Mouse (Mus musculus) G1E-ER4 (cell line): ENCODE measurements around the gene Vps35l. TPM values are rescaled to one million over a fixed set of nuclear protein-coding genes. Genes with fewer than 3 reads are reported as not detected.

ENCODE experiments used
- GATA1 ChIP-seq: IDR thresholded peaks from one replicate; pipeline ENCODE4 v1.8.0; 2012; ENCODE audit warnings: low read length, inconsistent platforms
- polyA plus RNA-seq: library from polyadenylated mRNA; stranded (reverse); fragments of >175 nt; gene quantifications from 2 replicates; pipeline ENCODE4 v1.2.3, GENCODE M21; 2012

Vps35l gene
- polyA plus RNA-seq, 1 experiment, result 8.0 TPM

GRCm38 (mm10) chr7:118852611-118853010, 112.6 kb downstream of the Vps35l start:
- TF ChIP-seq GATA1, result no peak

GRCm38 (mm10) chr7:118854606-118855005, 114.6 kb downstream of the Vps35l start:
- no peak for TF ChIP-seq GATA1

- no peak for TF ChIP-seq GATA1
Observed at GRCm38 (mm10) chr7:118855171-118855876, 115.3 kb downstream of the Vps35l start, which contains the start of gene Iqck. Iqck (plus strand) TSS chr7:118855752.

- TF ChIP-seq GATA1, result no peak
Observed at GRCm38 (mm10) chr7:118855877-118856304, 115.9 kb downstream of the Vps35l start, which contains the start of gene Knop1. Knop1 (minus strand) TSS chr7:118856254.

- no peak for TF ChIP-seq GATA1
Observed at GRCm38 (mm10) chr7:118858640-118859039, 118.6 kb downstream of the Vps35l start.

- TF ChIP-seq GATA1, result no peak
Observed at GRCm38 (mm10) chr7:118865362-118865761, 125.3 kb downstream of the Vps35l start.

GRCm38 (mm10) chr7:118879466-118880029, 139.5 kb downstream of the Vps35l start:
- no peak for TF ChIP-seq GATA1

- no peak for TF ChIP-seq GATA1
Observed at GRCm38 (mm10) chr7:118883957-118884356, 143.9 kb downstream of the Vps35l start.

- no peak for TF ChIP-seq GATA1
Observed at GRCm38 (mm10) chr7:118884969-118885368, 144.9 kb downstream of the Vps35l start.

GRCm38 (mm10) chr7:118887303-118888055, 147.5 kb downstream of the Vps35l start:
- no peak for TF ChIP-seq GATA1

- no peak for TF ChIP-seq GATA1
Observed at GRCm38 (mm10) chr7:118889046-118889680, 149.1 kb downstream of the Vps35l start.

Other genes starting within 250 kb of the Vps35l start
- gene Itpripl2, start 248.3 kb upstream of the Vps35l start, polyA plus RNA-seq, result not detected in 2 replicates
- 35.3 and 48.4 TPM in 2 replicates for gene Coq7, start 206.9 kb upstream of the Vps35l start, polyA plus RNA-seq
- not detected in 2 replicates for gene Tmc7, start 155.5 kb upstream of the Vps35l start, polyA plus RNA-seq
- not detected in 2 replicates for gene Tmc5, start 142.9 kb upstream of the Vps35l start, polyA plus RNA-seq
- gene Gde1, start 34.4 kb upstream of the Vps35l start, polyA plus RNA-seq, result 25.4 and 35.9 TPM in 2 replicates
- 1.0 and 1.2 TPM in 2 replicates for gene Ccp110, start 27.7 kb upstream of the Vps35l start, polyA plus RNA-seq
- 0.11 and 0.29 TPM in 2 replicates for gene Iqck, start 115.5 kb downstream of the Vps35l start, polyA plus RNA-seq
- 11.4 and 11.6 TPM in 2 replicates for gene Knop1, start 116.0 kb downstream of the Vps35l start, polyA plus RNA-seq